In genomic region chr17:56259301-56260037, GRCm38 (mm10) we compare ENCODE assay signal across 10 mouse cellular contexts. TPM values are rescaled to one million over a fixed set of nuclear protein-coding genes. Genes with fewer than 3 reads are reported as not detected.
DNase-seq lines count a peak whose midpoint lies in the region; ATAC-seq lines count a peak whose summit lies in the region.
"Had no signal": no experiment of that assay in that cellular context is flagged by ENCODE, and none has a peak within 500 bp of the region (broad histone marks: within the 10 kb centered on the region; RNA-seq: fewer than 3 reads in every experiment).

No protein-coding gene starts in this region.

- H3K27me3 ChIP-seq in heart, embryonic 14.5 days (ENCODE audit: control insufficient read depth, insufficient read depth, low read length) = no peaks in the 10 kb centered on the region
- no peaks in the 10 kb centered on the region for H3K27me3 ChIP-seq in midbrain, embryonic 13.5 days
- no peaks in the 10 kb centered on the region for H3K27me3 ChIP-seq in midbrain, embryonic 16.5 days (ENCODE audit: control insufficient read depth, insufficient read depth, low read depth, low read length)
- H3K27me3 ChIP-seq in limb, embryonic 13.5 days = no peaks in the 10 kb centered on the region

- peak overlapping the region in 1 of 2 experiments; percentile 11; a peak in 1 of 4 replicates for H3K4me3 ChIP-seq in heart, embryonic 14.5 days (ENCODE audit: control insufficient read depth in 1 of 2, insufficient read depth in 1 of 2, low read depth in 1 of 2, low read length in 2 of 2)
- H3K4me3 ChIP-seq in midbrain, embryonic 13.5 days (replicated peaks) = 0 out of 2 replicates have a peak overlapping the region, but pooled peaks have one; percentile 1
- no peak overlapping the region for H3K4me3 ChIP-seq in midbrain, embryonic 16.5 days (ENCODE audit: low read depth, low read length)
- 0 out of 2 replicates have a peak overlapping the region, but pooled peaks have one; percentile 3 for H3K4me3 ChIP-seq in limb, embryonic 13.5 days

- ATAC-seq in heart, embryonic 14.5 days (ENCODE audit: insufficient number of reproducible peaks, insufficient read depth, low FRiP score, low read depth) = no peak
- no peak for ATAC-seq in midbrain, embryonic 13.5 days
- no peak for ATAC-seq in midbrain, embryonic 16.5 days
- ATAC-seq in limb, embryonic 13.5 days (ENCODE audit: low FRiP score, low read depth) = no peak

- H3K9ac ChIP-seq in heart, embryonic 14.5 days (ENCODE audit: low read length) = peak overlapping the region; percentile 56; the same call in 1 of the 2 replicates
- peak overlapping the region; percentile 36; the same call in 1 of the 2 replicates for H3K9ac ChIP-seq in midbrain, embryonic 13.5 days (replicated peaks)
- H3K9ac ChIP-seq in midbrain, embryonic 16.5 days (ENCODE audit: low read depth, low read length) = no peak overlapping the region
- H3K9ac ChIP-seq in limb, embryonic 13.5 days = peak overlapping the region; percentile 61

- intact Hi-C loops in heart, postnatal 14 days (cut with DNase I) = loop anchor here (10.0 kb wide), 1 partner anchor 305 kb away; the partner anchor contains the start of genes Ebi3 and Yju2

- WGBS in heart, embryonic 14.5 days = 89% methylated on average over 10 of the region's 10 CpGs
- 95% methylated on average over 10 of the region's 10 CpGs for WGBS in midbrain, embryonic 13.5 days
- 93% methylated on average over 10 of the region's 10 CpGs for WGBS in midbrain, embryonic 16.5 days
- WGBS in limb, embryonic 13.5 days = 86% methylated on average over 10 of the region's 10 CpGs

- H3K27ac ChIP-seq in heart, embryonic 14.5 days (replicated peaks in 1 of 2; ENCODE audit: control insufficient read depth in 1 of 2, insufficient read depth in 1 of 2, low read depth in 2 of 2, low read length in 2 of 2) = no peak overlapping the region
- no peak overlapping the region for H3K27ac ChIP-seq in midbrain, embryonic 13.5 days
- no peak overlapping the region for H3K27ac ChIP-seq in midbrain, embryonic 16.5 days (ENCODE audit: low read length)
- H3K27ac ChIP-seq in limb, embryonic 13.5 days = no peak overlapping the region

- peak overlapping the region; percentile 44 for H3K4me2 ChIP-seq in heart, embryonic 14.5 days (ENCODE audit: low read length)
- H3K4me2 ChIP-seq in midbrain, embryonic 13.5 days (replicated peaks) = peak overlapping the region; percentile 98
- H3K4me2 ChIP-seq in midbrain, embryonic 16.5 days (ENCODE audit: low read length) = no peak overlapping the region
- H3K4me2 ChIP-seq in limb, embryonic 13.5 days (replicated peaks) = peak overlapping the region; percentile 25

- no peaks in the 10 kb centered on the region for H3K9me3 ChIP-seq in heart, embryonic 14.5 days (ENCODE audit: control insufficient read depth, low read length)
- no peaks in the 10 kb centered on the region for H3K9me3 ChIP-seq in midbrain, embryonic 13.5 days
- no peaks in the 10 kb centered on the region for H3K9me3 ChIP-seq in midbrain, embryonic 16.5 days (replicated peaks; ENCODE audit: control insufficient read depth, low read length, poor library complexity, severe bottlenecking)
- H3K9me3 ChIP-seq in limb, embryonic 13.5 days = no peaks in the 10 kb centered on the region

- H3K36me3 ChIP-seq in heart, embryonic 14.5 days (ENCODE audit: control insufficient read depth, insufficient read depth, low read length) = peaks cover 52% of the 10 kb centered on the region
- H3K36me3 ChIP-seq in midbrain, embryonic 13.5 days = peaks cover 54% of the 10 kb centered on the region
- H3K36me3 ChIP-seq in midbrain, embryonic 16.5 days (ENCODE audit: control insufficient read depth, insufficient read depth, low read length) = peaks cover 13% of the 10 kb centered on the region
- H3K36me3 ChIP-seq in limb, embryonic 13.5 days = peaks cover 53% of the 10 kb centered on the region

- DNase-seq in heart, postnatal 14 days = no peak
- DNase-seq in ovary, postnatal 10 days (ENCODE audit: low spot score) = no peak
- no peak for DNase-seq in cerebellum, postnatal 10 days
- DNase-seq: adrenal gland, postnatal 36 days; right cerebral cortex, postnatal 25 days had no signal

- peaks cover 45 to 58% of the 10 kb centered on the region in 2 experiments for H3K4me1 ChIP-seq in heart, embryonic 14.5 days (ENCODE audit: control insufficient read depth in 2 of 2, insufficient read depth in 2 of 2, low read length in 2 of 2)
- peaks cover 57% of the 10 kb centered on the region for H3K4me1 ChIP-seq in midbrain, embryonic 13.5 days (replicated peaks)
- peaks cover 52% of the 10 kb centered on the region for H3K4me1 ChIP-seq in midbrain, embryonic 16.5 days (ENCODE audit: control insufficient read depth, insufficient read depth, low read length)
- peaks cover 50% of the 10 kb centered on the region for H3K4me1 ChIP-seq in limb, embryonic 13.5 days

RNA-seq across cellular contexts. Expression of gene Fem1a, which starts 2.9 kb away (rescaled TPM):
- polyA plus RNA-seq in heart, embryonic 14.5 days (2014; fragmentation: Nextera tagmentation; extraction: Ambion mirVana) = 23.6 and 25.9 TPM in 2 replicates
- total RNA-seq in heart, postnatal 14 days (2021) = 10 to 100 TPM; 90.4 to 94.6 TPM
- polyA plus RNA-seq in midbrain, embryonic 13.5 days (2015; fragmentation: Nextera tagmentation; extraction: Ambion mirVana) = 18.1 and 19.4 TPM in 2 replicates
- polyA plus RNA-seq in midbrain, embryonic 16.5 days (2015; fragmentation: Nextera tagmentation; extraction: Ambion mirVana) = 15.5 and 18.2 TPM in 2 replicates
- polyA plus RNA-seq in limb, embryonic 13.5 days (2015; fragmentation: Nextera tagmentation; extraction: Ambion mirVana) = 12.3 and 13.7 TPM in 2 replicates

RNA-seq across cellular contexts. Expression of gene Ticam1, which starts 17.1 kb away (rescaled TPM):
- 9.2 and 9.3 TPM in 2 replicates for polyA plus RNA-seq in heart, embryonic 14.5 days (2014; fragmentation: Nextera tagmentation; extraction: Ambion mirVana)
- total RNA-seq in heart, postnatal 14 days (2021) = 10 to 100 TPM in 1 of 2 experiments, 1 to 10 TPM in 1; 9.5 to 11.4 TPM
- 1.0 and 1.3 TPM in 2 replicates for polyA plus RNA-seq in midbrain, embryonic 13.5 days (2015; fragmentation: Nextera tagmentation; extraction: Ambion mirVana)
- 1.3 TPM in 2 replicates for polyA plus RNA-seq in midbrain, embryonic 16.5 days (2015; fragmentation: Nextera tagmentation; extraction: Ambion mirVana)
- polyA plus RNA-seq in limb, embryonic 13.5 days (2015; fragmentation: Nextera tagmentation; extraction: Ambion mirVana) = 4.4 and 4.6 TPM in 2 replicates

RNA-seq across cellular contexts. Expression of gene Plin3, which starts 33.2 kb away (rescaled TPM):
- polyA plus RNA-seq in heart, embryonic 14.5 days (2014; fragmentation: Nextera tagmentation; extraction: Ambion mirVana) = 66.4 and 70.9 TPM in 2 replicates
- total RNA-seq in heart, postnatal 14 days (2021) = 100 to 1,000 TPM; 115 to 133 TPM
- polyA plus RNA-seq in midbrain, embryonic 13.5 days (2015; fragmentation: Nextera tagmentation; extraction: Ambion mirVana) = 14.8 and 16.7 TPM in 2 replicates
- 10.7 and 12.3 TPM in 2 replicates for polyA plus RNA-seq in midbrain, embryonic 16.5 days (2015; fragmentation: Nextera tagmentation; extraction: Ambion mirVana)
- 78.1 and 80.4 TPM in 2 replicates for polyA plus RNA-seq in limb, embryonic 13.5 days (2015; fragmentation: Nextera tagmentation; extraction: Ambion mirVana)

RNA-seq across cellular contexts. Expression of gene Arrdc5, which starts 40.6 kb away (rescaled TPM):
- polyA plus RNA-seq in heart, embryonic 14.5 days (2014; fragmentation: Nextera tagmentation; extraction: Ambion mirVana) = not detected in 2 replicates
- total RNA-seq in heart, postnatal 14 days (2021) = under 1 TPM in 1 of 2 experiments, not detected in 1; 0.36 TPM
- not detected in 2 replicates for polyA plus RNA-seq in midbrain, embryonic 13.5 days (2015; fragmentation: Nextera tagmentation; extraction: Ambion mirVana)
- not detected in 2 replicates for polyA plus RNA-seq in midbrain, embryonic 16.5 days (2015; fragmentation: Nextera tagmentation; extraction: Ambion mirVana)
- polyA plus RNA-seq in limb, embryonic 13.5 days (2015; fragmentation: Nextera tagmentation; extraction: Ambion mirVana) = not detected in 2 replicates
- total RNA-seq: adrenal gland, postnatal 36 days; layer of hippocampus, adult 18-20 months had no signal

RNA-seq across cellular contexts. Expression of gene Dpp9, which starts 40.8 kb away (rescaled TPM):
- polyA plus RNA-seq in heart, embryonic 14.5 days (2014; fragmentation: Nextera tagmentation; extraction: Ambion mirVana) = 18.9 and 19.5 TPM in 2 replicates
- 10 to 100 TPM; 32.8 to 36.6 TPM for total RNA-seq in heart, postnatal 14 days (2021)
- 26.6 and 29.3 TPM in 2 replicates for polyA plus RNA-seq in midbrain, embryonic 13.5 days (2015; fragmentation: Nextera tagmentation; extraction: Ambion mirVana)
- 24.2 and 25.4 TPM in 2 replicates for polyA plus RNA-seq in midbrain, embryonic 16.5 days (2015; fragmentation: Nextera tagmentation; extraction: Ambion mirVana)
- polyA plus RNA-seq in limb, embryonic 13.5 days (2015; fragmentation: Nextera tagmentation; extraction: Ambion mirVana) = 34.9 and 39.8 TPM in 2 replicates
